Mouse (Mus musculus): ENCODE results near the gene Lmo2. TPM values are rescaled to one million over a fixed set of nuclear protein-coding genes. Genes with fewer than 3 reads are reported as not detected.

Gene Lmo2
- 0.78 TPM in 1 of 2 replicates, not detected in the other for polyA plus RNA-seq (2011; ENCODE audit: insufficient read depth, insufficient read length, low read depth, missing spikeins)

- no peaks in the 10 kb centered on the region for H3K4me1 ChIP-seq (ENCODE audit: control insufficient read depth, insufficient read depth, low read length)
- H3K36me3 ChIP-seq (ENCODE audit: control insufficient read depth, insufficient read depth, low read length, poor library complexity, severe bottlenecking), result no peaks in the 10 kb centered on the region
- no peaks in the 10 kb centered on the region for H3K9me3 ChIP-seq (replicated peaks; ENCODE audit: control insufficient read depth, insufficient read depth, low read length, poor library complexity, severe bottlenecking)
- H3K27ac ChIP-seq (ENCODE audit: insufficient read depth, low read length), result no peak within 1 kb of the TSS
- H3K4me3 ChIP-seq (ENCODE audit: low read depth, low read length), result no peak within 1 kb of the TSS
- H3K9ac ChIP-seq (ENCODE audit: low read depth, poor library complexity, severe bottlenecking), result no peak within 1 kb of the TSS
- H3K27me3 ChIP-seq (ENCODE audit: control insufficient read depth, insufficient read depth, low read length, poor library complexity, severe bottlenecking), result no peaks in the 10 kb centered on the region
- TF ChIP-seq POLR2A (IDR thresholded peaks at IDR 0.05; ENCODE audit: insufficient read depth, low read length) (no peak), EP300 (IDR thresholded peaks at IDR 0.05; ENCODE audit: insufficient read depth, low read depth, low read length) (no peak), CTCF (IDR thresholded peaks at IDR 0.05; ENCODE audit: low read depth, low read length) (no peak)
Observed at GRCm38 (mm10) chr2:103957649-103958546, at the start of gene Lmo2. Gene Lmo2, plus strand, starts transcription at chr2:103957986.

- Histone ChIP-seq H3K4me1 (ENCODE audit: control insufficient read depth, insufficient read depth, low read length) (no peaks in the 10 kb centered on the region), H3K27me3 (ENCODE audit: control insufficient read depth, insufficient read depth, low read length, poor library complexity, severe bottlenecking) (no peaks in the 10 kb centered on the region; the same call in 1 of the 2 replicates), H3K36me3 (ENCODE audit: control insufficient read depth, insufficient read depth, low read length, poor library complexity, severe bottlenecking) (no peaks in the 10 kb centered on the region), H3K9ac (ENCODE audit: low read depth, poor library complexity, severe bottlenecking) (no peak overlapping the region), H3K4me3 (ENCODE audit: low read depth, low read length) (no peak overlapping the region), H3K27ac (ENCODE audit: insufficient read depth, low read length) (no peak overlapping the region), H3K9me3 (replicated peaks; ENCODE audit: control insufficient read depth, insufficient read depth, low read length, poor library complexity, severe bottlenecking) (no peaks in the 10 kb centered on the region)
- TF ChIP-seq POLR2A (IDR thresholded peaks at IDR 0.05; ENCODE audit: insufficient read depth, low read length), result no peak
- TF ChIP-seq CTCF (IDR thresholded peaks at IDR 0.05; ENCODE audit: low read depth, low read length), result no peak
- no peak for TF ChIP-seq EP300 (IDR thresholded peaks at IDR 0.05; ENCODE audit: insufficient read depth, low read depth, low read length)
Observed at GRCm38 (mm10) chr2:103910601-103911000, 47.2 kb upstream of the Lmo2 start.

DNA sequence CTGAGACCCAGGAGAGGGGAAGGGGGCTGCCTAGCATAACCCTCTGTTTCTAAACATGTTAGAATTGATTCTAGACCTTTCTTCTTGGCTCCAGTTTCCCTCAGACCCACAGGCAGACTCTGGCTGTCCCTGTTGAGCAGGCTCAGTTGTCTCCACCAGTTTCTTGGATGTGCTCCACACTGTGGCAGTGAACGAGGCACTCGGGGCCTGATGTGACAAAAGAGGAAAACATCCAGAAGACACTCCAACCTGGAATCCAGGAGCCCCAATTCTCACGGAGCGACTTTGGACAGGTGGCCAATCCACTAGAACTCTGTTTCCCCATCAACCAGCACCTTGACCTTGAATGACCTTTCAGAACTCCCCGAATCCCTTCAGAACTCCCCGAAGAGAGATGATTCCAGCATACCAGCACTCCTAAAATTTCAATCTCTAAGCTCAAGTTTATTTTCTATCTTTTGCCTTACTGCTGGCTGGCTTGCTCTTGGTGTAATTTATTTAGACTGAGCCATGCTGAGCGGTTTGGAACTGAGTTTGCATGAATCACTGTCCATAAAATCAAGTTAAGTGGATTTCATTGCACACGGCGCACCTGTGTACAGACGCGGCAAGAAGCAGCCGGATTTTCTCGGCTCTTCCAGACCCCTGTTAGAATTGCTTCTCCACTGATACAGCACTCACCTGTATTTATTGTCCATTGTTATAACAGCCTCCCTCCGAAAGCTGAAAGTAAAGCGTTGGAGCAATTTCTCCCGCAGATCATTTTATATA lies 45.1 kb upstream of the Lmo2 start:
- H3K36me3 ChIP-seq (ENCODE audit: control insufficient read depth, insufficient read depth, low read length, poor library complexity, severe bottlenecking), result no peaks in the 10 kb centered on the region
- H3K27ac ChIP-seq (ENCODE audit: insufficient read depth, low read length), result no peak overlapping the region
- no peaks in the 10 kb centered on the region for H3K9me3 ChIP-seq (replicated peaks; ENCODE audit: control insufficient read depth, insufficient read depth, low read length, poor library complexity, severe bottlenecking)
- H3K4me1 ChIP-seq (ENCODE audit: control insufficient read depth, insufficient read depth, low read length), result no peaks in the 10 kb centered on the region
- no peak overlapping the region for H3K9ac ChIP-seq (ENCODE audit: low read depth, poor library complexity, severe bottlenecking)
- no peak overlapping the region for H3K4me3 ChIP-seq (ENCODE audit: low read depth, low read length)
- TF ChIP-seq CTCF (IDR thresholded peaks at IDR 0.05; ENCODE audit: low read depth, low read length), result no peak
- TF ChIP-seq POLR2A (IDR thresholded peaks at IDR 0.05; ENCODE audit: insufficient read depth, low read length), result no peak
- no peak for TF ChIP-seq EP300 (IDR thresholded peaks at IDR 0.05; ENCODE audit: insufficient read depth, low read depth, low read length)
- no peaks in the 10 kb centered on the region; the same call in 1 of the 2 replicates for H3K27me3 ChIP-seq (ENCODE audit: control insufficient read depth, insufficient read depth, low read length, poor library complexity, severe bottlenecking)

GRCm38 (mm10) chr2:103913252-103913650 lies 44.5 kb upstream of the Lmo2 start:
- no peak overlapping the region for H3K4me3 ChIP-seq (ENCODE audit: low read depth, low read length)
- H3K9me3 ChIP-seq (replicated peaks; ENCODE audit: control insufficient read depth, insufficient read depth, low read length, poor library complexity, severe bottlenecking), result no peaks in the 10 kb centered on the region
- H3K4me1 ChIP-seq (ENCODE audit: control insufficient read depth, insufficient read depth, low read length), result no peaks in the 10 kb centered on the region
- no peaks in the 10 kb centered on the region; the same call in 1 of the 2 replicates for H3K27me3 ChIP-seq (ENCODE audit: control insufficient read depth, insufficient read depth, low read length, poor library complexity, severe bottlenecking)
- no peaks in the 10 kb centered on the region for H3K36me3 ChIP-seq (ENCODE audit: control insufficient read depth, insufficient read depth, low read length, poor library complexity, severe bottlenecking)
- TF ChIP-seq CTCF (IDR thresholded peaks at IDR 0.05; ENCODE audit: low read depth, low read length) (no peak), POLR2A (IDR thresholded peaks at IDR 0.05; ENCODE audit: insufficient read depth, low read length) (no peak), EP300 (IDR thresholded peaks at IDR 0.05; ENCODE audit: insufficient read depth, low read depth, low read length) (no peak)
- H3K27ac ChIP-seq (ENCODE audit: insufficient read depth, low read length), result no peak overlapping the region
- H3K9ac ChIP-seq (ENCODE audit: low read depth, poor library complexity, severe bottlenecking), result no peak overlapping the region

DNA sequence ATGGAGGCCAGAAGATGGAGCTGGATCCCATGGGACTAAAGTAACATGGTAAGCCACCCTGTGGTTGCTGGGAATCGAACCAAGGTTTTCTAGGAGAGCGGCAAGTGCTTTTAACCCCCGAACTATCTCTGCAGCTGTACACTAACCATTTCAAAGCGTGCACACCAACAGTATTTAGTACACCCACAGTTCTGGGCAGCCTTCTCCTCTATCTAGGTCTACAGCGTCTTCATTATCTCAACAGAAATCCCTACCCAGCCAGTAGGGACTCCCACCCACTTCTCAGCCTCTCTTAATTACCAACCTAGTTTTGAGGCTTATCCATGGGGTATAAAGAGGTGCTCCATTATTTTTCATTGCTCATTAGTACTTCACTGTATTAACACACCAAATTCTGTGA lies 41.7 kb upstream of the Lmo2 start:
- no peak overlapping the region for H3K9ac ChIP-seq (ENCODE audit: low read depth, poor library complexity, severe bottlenecking)
- no peaks in the 10 kb centered on the region for H3K9me3 ChIP-seq (replicated peaks; ENCODE audit: control insufficient read depth, insufficient read depth, low read length, poor library complexity, severe bottlenecking)
- no peaks in the 10 kb centered on the region; the same call in 1 of the 2 replicates for H3K27me3 ChIP-seq (ENCODE audit: control insufficient read depth, insufficient read depth, low read length, poor library complexity, severe bottlenecking)
- H3K4me3 ChIP-seq (ENCODE audit: low read depth, low read length), result no peak overlapping the region
- H3K4me1 ChIP-seq (ENCODE audit: control insufficient read depth, insufficient read depth, low read length), result no peaks in the 10 kb centered on the region
- H3K36me3 ChIP-seq (ENCODE audit: control insufficient read depth, insufficient read depth, low read length, poor library complexity, severe bottlenecking), result no peaks in the 10 kb centered on the region
- H3K27ac ChIP-seq (ENCODE audit: insufficient read depth, low read length), result no peak overlapping the region
- no peak for TF ChIP-seq POLR2A (IDR thresholded peaks at IDR 0.05; ENCODE audit: insufficient read depth, low read length)
- TF ChIP-seq EP300 (IDR thresholded peaks at IDR 0.05; ENCODE audit: insufficient read depth, low read depth, low read length), result no peak
- no peak for TF ChIP-seq CTCF (IDR thresholded peaks at IDR 0.05; ENCODE audit: low read depth, low read length)
